Mouse (Mus musculus): Measurements from ENCODE around the gene Cfap54. TPM values are rescaled to one million over a fixed set of nuclear protein-coding genes. Genes with fewer than 3 reads are reported as not detected.

Gene Cfap54
- total and polyA plus RNA-seq, 2 experiments from 2014 or later: 3.0 to 5.2 TPM

DNA sequence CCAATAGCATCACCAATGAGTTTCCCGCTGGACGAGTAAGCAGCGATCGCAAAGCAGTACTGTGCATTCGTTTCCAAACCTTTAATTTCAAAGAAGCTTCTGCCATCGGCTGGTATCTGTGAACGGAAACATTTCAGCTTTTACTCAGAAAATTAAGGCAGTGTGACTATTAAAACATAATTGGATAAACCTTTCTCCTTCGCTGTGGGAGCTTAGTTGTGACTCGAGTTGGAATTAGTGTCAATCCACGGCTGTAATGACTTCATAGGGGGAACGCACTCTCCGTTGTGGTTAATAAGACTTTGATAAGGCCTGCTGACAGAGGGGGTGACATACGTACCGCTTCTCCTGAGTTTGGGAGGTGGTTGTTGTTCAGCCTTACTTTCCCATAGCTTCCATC lies 70.3 kb downstream of the Cfap54 start:
- no peak overlapping the region for H3K4me3 ChIP-seq (ENCODE audit: low read length)
- no peaks in the 10 kb centered on the region for H3K9me3 ChIP-seq (ENCODE audit: low read length)
- no peaks in the 10 kb centered on the region for H3K4me1 ChIP-seq (ENCODE audit: insufficient read depth, low read length)
- 69% methylated on average over 14 of the region's 14 CpGs for whole genome bisulfite sequencing
- no peak overlapping the region for H3K9ac ChIP-seq (replicated peaks; ENCODE audit: low read length)
- no peak for TF ChIP-seq CTCF (IDR thresholded peaks at IDR 0.05; ENCODE audit: low read depth)
- no peaks in the 10 kb centered on the region for H3K36me3 ChIP-seq (ENCODE audit: insufficient read depth, low read length)
- 0 out of 2 replicates have a peak overlapping the region, but pooled peaks have one; percentile 10 for H3K4me2 ChIP-seq (ENCODE audit: low read depth, low read length)
- no peak overlapping the region for H3K27ac ChIP-seq
- H3K27me3 ChIP-seq (ENCODE audit: insufficient read depth, low read length): no peaks in the 10 kb centered on the region
- ATAC-seq (no peak), DNase-seq (ENCODE audit: low spot score) (peak; percentile 31)

DNA sequence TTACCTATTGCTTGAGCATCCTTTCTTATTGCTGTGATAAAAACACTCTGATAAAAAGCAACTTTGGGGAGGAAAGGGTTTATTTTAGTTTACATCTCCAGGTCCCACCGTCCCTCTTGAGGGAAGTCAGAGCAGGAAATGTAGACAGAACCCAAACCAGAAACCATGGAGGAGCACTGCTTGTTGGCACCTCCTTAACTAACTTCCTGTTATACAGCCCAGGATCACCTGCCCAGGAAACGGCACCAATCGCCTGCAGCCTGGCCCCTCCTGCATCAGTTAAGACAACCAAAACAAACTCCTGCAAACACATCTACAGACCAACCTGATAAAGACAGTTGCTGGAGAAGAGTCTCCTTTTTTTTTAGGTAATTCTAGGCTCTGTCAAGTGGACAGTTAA lies 74.4 kb downstream of the Cfap54 start:
- DNase-seq (ENCODE audit: low spot score) (no peak), ATAC-seq (no peak)
- H3K4me2 ChIP-seq (ENCODE audit: low read depth, low read length): no peak overlapping the region
- H3K27me3 ChIP-seq (ENCODE audit: insufficient read depth, low read length): no peaks in the 10 kb centered on the region
- no peak overlapping the region for H3K4me3 ChIP-seq (ENCODE audit: low read length)
- no peaks in the 10 kb centered on the region for H3K4me1 ChIP-seq (ENCODE audit: insufficient read depth, low read length)
- 81% methylated on average over 3 of the region's 3 CpGs for WGBS
- no peaks in the 10 kb centered on the region for H3K36me3 ChIP-seq (ENCODE audit: insufficient read depth, low read length)
- TF ChIP-seq CTCF (IDR thresholded peaks at IDR 0.05; ENCODE audit: low read depth): no peak
- H3K27ac ChIP-seq: no peak overlapping the region
- no peak overlapping the region for H3K9ac ChIP-seq (replicated peaks; ENCODE audit: low read length)
- H3K9me3 ChIP-seq (ENCODE audit: low read length): no peaks in the 10 kb centered on the region

DNA sequence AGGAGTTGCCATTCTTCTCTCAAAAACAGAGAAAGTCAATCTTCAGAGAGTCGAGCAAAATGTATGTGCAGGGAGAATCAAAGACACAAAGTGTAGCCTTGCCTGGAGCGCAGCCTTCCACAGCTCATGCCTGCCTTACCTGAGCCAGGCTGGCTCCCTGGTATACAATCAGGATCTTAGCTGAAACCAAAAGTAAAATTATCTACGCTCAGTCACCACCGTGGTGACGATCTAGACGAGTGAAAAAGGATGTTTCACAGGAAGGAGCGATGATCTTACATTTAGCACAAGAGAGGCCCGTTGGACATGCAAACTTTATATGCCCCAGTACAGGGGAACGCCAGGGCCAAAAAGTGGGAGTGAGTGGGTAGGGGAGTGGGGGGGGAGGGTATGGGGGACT lies 75.0 kb downstream of the Cfap54 start:
- Histone ChIP-seq H3K9ac (replicated peaks; ENCODE audit: low read length) (no peak overlapping the region), H3K9me3 (ENCODE audit: low read length) (no peaks in the 10 kb centered on the region), H3K4me1 (ENCODE audit: insufficient read depth, low read length) (no peaks in the 10 kb centered on the region), H3K27ac (no peak overlapping the region), H3K4me2 (ENCODE audit: low read depth, low read length) (no peak overlapping the region), H3K36me3 (ENCODE audit: insufficient read depth, low read length) (no peaks in the 10 kb centered on the region), H3K4me3 (ENCODE audit: low read length) (no peak overlapping the region), H3K27me3 (ENCODE audit: insufficient read depth, low read length) (no peaks in the 10 kb centered on the region)
- 85% methylated on average over 9 of the region's 9 CpGs for WGBS
- no peak for ATAC-seq
- TF ChIP-seq CTCF (IDR thresholded peaks at IDR 0.05; ENCODE audit: low read depth): no peak
- no peak for DNase-seq (ENCODE audit: low spot score)

DNA sequence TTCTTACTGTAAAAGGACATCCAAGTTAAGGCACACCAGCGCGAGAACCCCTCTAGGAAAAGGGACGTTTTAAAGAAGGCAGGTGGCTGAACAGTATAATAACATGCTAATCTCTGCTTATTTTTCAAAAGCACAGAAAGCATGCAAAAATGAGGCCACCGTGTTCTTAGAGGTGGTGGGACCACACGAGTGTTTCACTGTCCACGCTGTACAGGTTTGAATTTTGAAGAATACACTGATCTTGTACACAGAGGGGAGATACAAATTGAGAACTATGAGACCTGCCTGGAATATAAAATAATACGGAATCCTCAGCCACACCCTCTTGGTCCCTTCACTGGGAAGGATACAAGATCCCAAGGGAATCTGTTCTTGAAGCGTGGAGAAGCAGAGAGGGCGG lies 82.9 kb downstream of the Cfap54 start:
- Histone ChIP-seq H3K4me2 (ENCODE audit: low read depth, low read length) (no peak overlapping the region), H3K4me1 (ENCODE audit: insufficient read depth, low read length) (no peaks in the 10 kb centered on the region), H3K27ac (no peak overlapping the region), H3K4me3 (ENCODE audit: low read length) (no peak overlapping the region), H3K9ac (replicated peaks; ENCODE audit: low read length) (no peak overlapping the region), H3K36me3 (ENCODE audit: insufficient read depth, low read length) (no peaks in the 10 kb centered on the region), H3K9me3 (ENCODE audit: low read length) (no peaks in the 10 kb centered on the region), H3K27me3 (ENCODE audit: insufficient read depth, low read length) (no peaks in the 10 kb centered on the region)
- ATAC-seq (no peak), DNase-seq (ENCODE audit: low spot score) (no peak)
- TF ChIP-seq CTCF (IDR thresholded peaks at IDR 0.05; ENCODE audit: low read depth): no peak
- 84% methylated on average over 9 of the region's 9 CpGs for WGBS

DNA sequence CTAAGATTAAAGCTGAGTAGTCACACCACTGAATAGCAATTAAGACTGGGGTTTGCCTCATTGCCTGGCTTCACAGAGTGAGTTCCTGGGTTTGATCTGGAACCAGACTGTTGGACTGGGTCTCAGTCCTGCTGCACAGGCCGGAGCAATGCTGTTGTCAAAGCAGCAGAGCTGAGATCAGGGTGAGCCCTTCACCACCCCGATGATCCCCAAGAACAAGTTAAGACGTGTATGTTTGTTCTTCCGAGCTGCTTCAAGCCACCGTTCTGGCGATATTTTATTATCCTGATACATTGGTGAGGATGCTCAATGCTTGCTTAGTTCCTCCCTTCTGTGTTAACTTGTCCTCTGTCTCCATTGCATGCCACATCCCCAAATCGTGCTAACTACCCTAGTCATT lies 86.2 kb downstream of the Cfap54 start:
- Histone ChIP-seq H3K27ac (no peak overlapping the region), H3K9me3 (ENCODE audit: low read length) (no peaks in the 10 kb centered on the region), H3K27me3 (ENCODE audit: insufficient read depth, low read length) (no peaks in the 10 kb centered on the region), H3K36me3 (ENCODE audit: insufficient read depth, low read length) (no peaks in the 10 kb centered on the region), H3K4me2 (ENCODE audit: low read depth, low read length) (no peak overlapping the region), H3K4me1 (ENCODE audit: insufficient read depth, low read length) (no peaks in the 10 kb centered on the region), H3K9ac (replicated peaks; ENCODE audit: low read length) (no peak overlapping the region), H3K4me3 (ENCODE audit: low read length) (no peak overlapping the region)
- TF ChIP-seq CTCF (IDR thresholded peaks at IDR 0.05; ENCODE audit: low read depth): no peak
- 94% methylated on average over 7 of the region's 7 CpGs for WGBS
- ATAC-seq: no peak
- no peak for DNase-seq (ENCODE audit: low spot score)

DNA sequence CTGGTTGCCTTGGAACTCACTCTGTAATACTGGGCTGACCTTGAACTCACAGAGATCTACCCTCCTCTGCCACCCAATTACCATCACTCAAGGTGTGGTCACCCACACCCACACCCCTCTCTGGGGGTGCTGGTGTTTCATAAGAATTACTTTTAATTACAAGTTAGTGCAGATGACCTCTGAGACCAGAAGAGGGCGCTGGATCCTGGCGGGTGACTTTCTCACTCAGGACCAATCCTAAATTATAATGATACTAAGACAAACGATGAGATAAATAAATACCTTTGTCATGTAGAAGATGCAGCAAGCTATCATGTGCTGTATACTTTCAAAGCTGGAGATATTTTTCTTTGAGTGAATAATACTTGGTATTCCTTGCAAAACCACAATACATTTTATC lies 87.1 kb downstream of the Cfap54 start:
- 59% methylated on average over 3 of the region's 3 CpGs for WGBS
- no peak for ATAC-seq
- H3K36me3 ChIP-seq (ENCODE audit: insufficient read depth, low read length): no peaks in the 10 kb centered on the region
- no peak overlapping the region for H3K9ac ChIP-seq (replicated peaks; ENCODE audit: low read length)
- no peak overlapping the region for H3K27ac ChIP-seq
- no peak overlapping the region for H3K4me3 ChIP-seq (ENCODE audit: low read length)
- H3K27me3 ChIP-seq (ENCODE audit: insufficient read depth, low read length): no peaks in the 10 kb centered on the region
- no peak for TF ChIP-seq CTCF (IDR thresholded peaks at IDR 0.05; ENCODE audit: low read depth)
- H3K4me2 ChIP-seq (ENCODE audit: low read depth, low read length): no peak overlapping the region
- no peak for DNase-seq (ENCODE audit: low spot score)
- no peaks in the 10 kb centered on the region for H3K4me1 ChIP-seq (ENCODE audit: insufficient read depth, low read length)
- no peaks in the 10 kb centered on the region for H3K9me3 ChIP-seq (ENCODE audit: low read length)

DNA sequence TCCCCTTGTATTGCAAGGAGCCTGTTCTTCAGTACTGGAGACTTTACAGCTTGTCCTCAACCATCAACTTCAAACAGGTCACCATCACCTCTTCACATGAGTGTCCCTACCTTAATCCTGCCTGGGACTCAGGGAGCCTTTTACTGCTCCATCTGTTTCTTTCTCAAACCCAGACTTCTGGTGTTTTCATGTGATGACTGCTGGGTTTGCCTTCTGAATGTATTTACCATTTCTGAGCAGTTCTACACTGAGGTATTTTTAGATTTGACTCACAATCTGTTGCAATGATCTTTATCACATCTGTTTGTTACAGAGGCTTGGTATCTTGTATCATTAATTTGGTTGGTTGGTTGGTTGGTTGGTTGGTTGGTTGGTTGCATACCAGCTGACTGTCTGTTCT lies 88.9 kb downstream of the Cfap54 start:
- ATAC-seq (no peak), DNase-seq (ENCODE audit: low spot score) (no peak)
- H3K9me3 ChIP-seq (ENCODE audit: low read length): no peaks in the 10 kb centered on the region
- H3K9ac ChIP-seq (replicated peaks; ENCODE audit: low read length): no peak overlapping the region
- H3K36me3 ChIP-seq (ENCODE audit: insufficient read depth, low read length): no peaks in the 10 kb centered on the region
- H3K27me3 ChIP-seq (ENCODE audit: insufficient read depth, low read length): no peaks in the 10 kb centered on the region
- H3K4me2 ChIP-seq (ENCODE audit: low read depth, low read length): no peak overlapping the region
- H3K27ac ChIP-seq: no peak overlapping the region
- TF ChIP-seq CTCF (IDR thresholded peaks at IDR 0.05; ENCODE audit: low read depth): no peak
- H3K4me1 ChIP-seq (ENCODE audit: insufficient read depth, low read length): no peaks in the 10 kb centered on the region
- no peak overlapping the region for H3K4me3 ChIP-seq (ENCODE audit: low read length)
